Comparison of ENCODE assay signal across 13 mouse cellular contexts in genomic region chr11:85003566-85003965, GRCm38 (mm10). TPM values are rescaled to one million over a fixed set of nuclear protein-coding genes. Genes with fewer than 3 reads are reported as not detected.
A peak's percentile ranks its signal among the peaks of the same experiment; 100 is the strongest.
DNase-seq lines count a peak whose midpoint lies in the region; ATAC-seq and TF ChIP-seq lines count a peak whose summit lies in the region.
"Had no signal": no experiment of that assay in that cellular context is flagged by ENCODE, and none has a peak within 500 bp of the region (broad histone marks: within the 10 kb centered on the region; RNA-seq: fewer than 3 reads in every experiment).

No protein-coding gene starts in this region.

- no peaks in the 10 kb centered on the region for H3K9me3 ChIP-seq in kidney, postnatal 0 days (replicated peaks; ENCODE audit: low read length)
- H3K9me3 ChIP-seq: heart, embryonic 15.5 days had no signal

- 91% methylated on average over 3 of the region's 3 CpGs for WGBS in kidney, postnatal 0 days

- H3K27ac ChIP-seq in kidney, postnatal 0 days = no peak overlapping the region
- H3K27ac ChIP-seq: heart, embryonic 15.5 days; hindbrain, postnatal 0 days; stomach, postnatal 0 days had no signal

- no peaks in the 10 kb centered on the region for H3K27me3 ChIP-seq in kidney, postnatal 0 days (ENCODE audit: insufficient read depth, low read length)
- H3K27me3 ChIP-seq: heart, embryonic 15.5 days had no signal

- no peak overlapping the region for H3K4me3 ChIP-seq in kidney, postnatal 0 days (replicated peaks; ENCODE audit: low read depth, low read length)
- H3K4me3 ChIP-seq: heart, embryonic 15.5 days had no signal

- H3K4me2 ChIP-seq in kidney, postnatal 0 days (ENCODE audit: low read length) = no peak overlapping the region
- H3K4me2 ChIP-seq: heart, embryonic 15.5 days had no signal

- DNase-seq in kidney, postnatal 0 days (ENCODE audit: low spot score) = peak; percentile 1
- no peak for DNase-seq in kidney, adult 8-10 months
- DNase-seq in spleen, postnatal 36 days (ENCODE audit: low spot score in 2 of 2) = peak; percentile 39 to 55
- DNase-seq in spleen, adult 18-20 months = no peak
- DNase-seq in layer of hippocampus, postnatal 36 days = peak; percentile 44 to 51
- DNase-seq in urinary bladder, adult 2 months (ENCODE audit: low spot score) = no peak
- DNase-seq in cerebellum, adult 18-20 months = no peak
- no peak for DNase-seq in gastrocnemius, postnatal 10 days
- DNase-seq: cerebellum, adult 2 months had no signal

- H3K4me1 ChIP-seq in kidney, postnatal 0 days (replicated peaks; ENCODE audit: insufficient read depth, low read length) = no peaks in the 10 kb centered on the region
- H3K4me1 ChIP-seq: heart, embryonic 15.5 days had no signal

- H3K9ac ChIP-seq in kidney, postnatal 0 days (ENCODE audit: low read depth, low read length) = no peak overlapping the region
- H3K9ac ChIP-seq: heart, embryonic 15.5 days had no signal

- ATAC-seq in kidney, postnatal 0 days (replicated peaks; ENCODE audit: low FRiP score, low read depth) = no peak
- ATAC-seq: activated CD4-positive, CD25-positive, alpha-beta regulatory T cell, adult 4 months; hindbrain, postnatal 0 days had no signal

- TF ChIP-seq CTCF in kidney, postnatal 0 days (IDR thresholded peaks at IDR 0.05; ENCODE audit: low read depth) = no peak

- H3K36me3 ChIP-seq in kidney, postnatal 0 days (ENCODE audit: insufficient read depth, low read length) = peaks cover 10% of the 10 kb centered on the region

RNA-seq across cellular contexts. Expression of gene Car4, which starts 46.0 kb away (rescaled TPM):
- polyA plus RNA-seq in kidney, postnatal 0 days (2015; fragmentation: Nextera tagmentation; extraction: Ambion mirVana) = 121 and 134 TPM in 2 replicates
- total RNA-seq in layer of hippocampus, postnatal 36 days (2021) = 10 to 100 TPM; 81.8 to 83.1 TPM
- polyA plus RNA-seq in urinary bladder, adult 2 months (2012; rRNA removed) = 0.58 and 1.1 TPM in 2 replicates
- total RNA-seq in gastrocnemius, postnatal 10 days (2021) = 10 to 100 TPM; 11.8 to 12.1 TPM
- polyA plus RNA-seq: activated CD4-positive, CD25-positive, alpha-beta regulatory T cell, adult 4 months had no signal

Comparison
In these comparisons a context has a peak if more than half of its experiments do, and no peak if none do; other contexts are left out.
1. DNase-seq: peak in kidney, postnatal 0 days (single experiment), spleen, postnatal 36 days (2 of 2) and layer of hippocampus, postnatal 36 days (2 of 2); none in kidney, adult 8-10 months (0 of 2), spleen, adult 18-20 months (0 of 2), urinary bladder, adult 2 months (single experiment), cerebellum, adult 18-20 months (0 of 2) and gastrocnemius, postnatal 10 days (single experiment).
2. RNA of gene Car4, which starts 46.0 kb away (total RNA-seq): 81.8 to 83.1 TPM in layer of hippocampus, postnatal 36 days; 11.8 to 12.1 TPM in gastrocnemius, postnatal 10 days; every median in the first group is over 4 times any median in the second.